Mouse (Mus musculus) ES-Bruce4 (cell line): ENCODE data around the gene Cdkn2a. TPM values are rescaled to one million over a fixed set of nuclear protein-coding genes. Genes with fewer than 3 reads are reported as not detected.
A peak's percentile ranks its signal among the peaks of the same experiment; 100 is the strongest.

Experiments used
- H3K27ac ChIP-seq: 2 replicates; pipeline ENCODE4 v1.5.1; 2012; ENCODE audit warnings: low read length, inconsistent platforms; ENCODE audit not compliant: insufficient read depth
- H3K27me3 ChIP-seq: 2 replicates; pipeline ENCODE4 v1.6.1; 2012; ENCODE audit warnings: mild to moderate bottlenecking, low read length, inconsistent platforms; ENCODE audit not compliant: control insufficient read depth, poor library complexity, insufficient read depth, severe bottlenecking
- H3K36me3 ChIP-seq: 2 replicates; pipeline ENCODE4 v1.6.1; 2012; ENCODE audit warnings: inconsistent platforms, mild to moderate bottlenecking, low read length, moderate library complexity; ENCODE audit not compliant: control insufficient read depth, poor library complexity, insufficient read depth, severe bottlenecking
- H3K4me1 ChIP-seq: one replicate; pipeline ENCODE4 v1.8.1; 2011; ENCODE audit warnings: low read length; ENCODE audit not compliant: control insufficient read depth, insufficient read depth
- H3K4me3 ChIP-seq: 2 replicates; pipeline ENCODE4 v1.5.1; 2011; ENCODE audit warnings: low read depth, mild to moderate bottlenecking, low read length
- H3K9ac ChIP-seq: 2 replicates; pipeline ENCODE4 v1.6.1; 2012; ENCODE audit warnings: low read depth, mild to moderate bottlenecking, inconsistent platforms; ENCODE audit not compliant: poor library complexity, severe bottlenecking
- H3K9me3 ChIP-seq: replicated peaks from 2 replicates; pipeline ENCODE4 v1.6.1; 2012; ENCODE audit warnings: mild to moderate bottlenecking, low read length, inconsistent platforms; ENCODE audit not compliant: control insufficient read depth, poor library complexity, insufficient read depth, severe bottlenecking
- CTCF ChIP-seq: IDR thresholded peaks from one replicate; pipeline ENCODE4 v1.8.1; 2011; ENCODE audit warnings: low read depth, low read length
- EP300 ChIP-seq: IDR thresholded peaks from 2 replicates; pipeline ENCODE4 v1.6.1; 2011; ENCODE audit warnings: low read depth, low read length; ENCODE audit not compliant: insufficient read depth
- POLR2A ChIP-seq: IDR thresholded peaks from one replicate; pipeline ENCODE4 v1.8.1; 2011; ENCODE audit warnings: low read length; ENCODE audit not compliant: insufficient read depth
- polyA plus RNA-seq: library from polyadenylated mRNA; stranded (reverse); fragments of >200 nt; gene quantifications from 2 replicates; pipeline ENCODE4 v1.2.4, GENCODE M21; 2011; ENCODE audit warnings: low read depth; ENCODE audit not compliant: missing spikeins, insufficient read depth, insufficient read length

Cdkn2a gene
- 15.1 and 16.0 TPM in 2 replicates for polyA plus RNA-seq

GRCm38 (mm10) chr4:89294486-89295440, at the start of gene Cdkn2a:
Gene Cdkn2a, minus strand, starts transcription at chr4:89294653.
- Histone ChIP-seq H3K27ac (no peak within 1 kb of the TSS), H3K4me1 (no peaks in the 10 kb centered on the region), H3K9me3 (no peaks in the 10 kb centered on the region), H3K4me3 (peak within 1 kb of the TSS; percentile 72), H3K36me3 (no peaks in the 10 kb centered on the region; the same call in 1 of the 2 replicates), H3K27me3 (peaks cover 9% of the 10 kb centered on the region), H3K9ac (peak within 1 kb of the TSS; percentile 59)
- TF ChIP-seq POLR2A = no peak
- TF ChIP-seq EP300 = no peak
- TF ChIP-seq CTCF = no peak

- H3K27me3 ChIP-seq = peaks cover 3% of the 10 kb centered on the region; the same call in 1 of the 2 replicates
- no peaks in the 10 kb centered on the region for H3K4me1 ChIP-seq
- H3K9me3 ChIP-seq = no peaks in the 10 kb centered on the region; the same call in 1 of the 2 replicates
- no peak overlapping the region for H3K4me3 ChIP-seq
- H3K27ac ChIP-seq = no peak overlapping the region
- no peaks in the 10 kb centered on the region for H3K36me3 ChIP-seq
- TF ChIP-seq CTCF = no peak
- no peak for TF ChIP-seq POLR2A
- no peak for TF ChIP-seq EP300
- H3K9ac ChIP-seq = no peak overlapping the region
Measured at GRCm38 (mm10) chr4:89313461-89313860, 19.0 kb upstream of the Cdkn2a start.

DNA sequence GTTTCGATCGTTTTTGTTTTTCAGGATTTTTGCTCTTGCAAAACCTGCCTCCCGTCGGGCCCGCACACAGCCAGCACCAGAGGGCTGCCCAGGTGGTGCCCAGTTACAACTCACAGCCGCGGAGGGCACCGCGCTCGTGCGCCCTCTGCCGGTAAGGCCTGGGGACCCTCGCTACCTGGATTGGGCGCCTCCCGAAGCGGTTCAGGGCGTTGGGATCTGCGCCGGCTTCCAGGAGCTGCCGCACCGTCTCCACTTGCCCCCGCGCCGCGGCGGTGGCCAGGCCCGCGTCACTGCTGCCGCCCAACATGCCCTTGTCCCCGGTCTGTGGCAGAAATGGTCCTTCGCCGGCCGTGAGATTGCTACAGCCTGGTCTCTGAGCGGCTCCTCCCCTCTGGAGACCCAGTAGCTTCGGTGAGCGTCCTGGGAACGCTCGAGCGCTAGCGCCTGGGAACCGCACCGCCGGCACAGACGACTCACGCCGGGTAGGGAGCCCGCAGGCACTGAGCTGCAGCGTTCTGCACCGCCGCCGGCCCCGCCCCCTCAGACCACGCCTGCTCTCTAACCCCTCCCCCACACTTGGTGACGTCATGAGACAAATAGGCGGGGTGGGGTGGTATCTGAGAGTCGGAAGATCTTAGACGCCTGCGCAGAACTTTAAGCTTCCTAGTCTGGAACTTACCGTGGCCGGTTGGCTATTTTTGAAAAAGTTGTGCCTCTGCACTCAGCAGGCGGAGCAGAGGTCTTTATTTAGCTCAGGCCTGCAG, 16.2 kb upstream of the Cdkn2a start, which contains the start of gene Cdkn2b:
Gene Cdkn2b (minus strand): TSS at position 549 of the 764 bp plus-strand sequence.
- peak within 1 kb of the TSS; percentile 50 for H3K9ac ChIP-seq

DNA sequence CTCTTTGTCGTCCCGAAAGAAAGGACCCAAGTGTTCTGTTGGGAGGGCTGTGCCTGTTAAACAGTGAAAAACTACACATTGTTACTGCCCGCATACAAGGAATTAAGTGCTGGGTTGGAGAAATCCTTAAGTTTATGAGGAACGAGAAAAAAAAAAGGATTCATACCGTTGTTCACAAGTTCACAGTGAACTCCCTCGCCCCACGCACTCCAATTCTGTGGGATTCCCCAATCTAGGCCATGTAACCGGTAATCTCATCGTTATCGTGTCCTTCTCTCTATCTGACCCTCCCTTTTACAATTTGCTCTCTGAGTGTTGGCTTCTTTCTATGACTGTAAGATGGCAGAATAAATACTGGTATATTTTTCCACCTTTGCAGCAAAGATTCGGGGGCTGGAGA, 15.5 kb upstream of the Cdkn2a start:
- Histone ChIP-seq H3K27ac (no peak overlapping the region), H3K4me1 (no peaks in the 10 kb centered on the region), H3K27me3 (peaks cover 11% of the 10 kb centered on the region), H3K4me3 (peak overlapping the region; percentile 72), H3K9me3 (no peaks in the 10 kb centered on the region), H3K9ac (0 out of 2 replicates have a peak overlapping the region, but pooled peaks have one; percentile 26), H3K36me3 (no peaks in the 10 kb centered on the region)
- no peak for TF ChIP-seq POLR2A
- TF ChIP-seq CTCF = no peak
- no peak for TF ChIP-seq EP300

More for the DNA sequence above, 16.2 kb upstream of the Cdkn2a start, which contains the start of gene Cdkn2b:
- Histone ChIP-seq H3K4me3 (peak within 1 kb of the TSS; percentile 72), H3K9me3 (no peaks in the 10 kb centered on the region), H3K27me3 (peaks cover 7% of the 10 kb centered on the region; the same call in 1 of the 2 replicates), H3K27ac (no peak within 1 kb of the TSS), H3K36me3 (no peaks in the 10 kb centered on the region), H3K4me1 (no peaks in the 10 kb centered on the region)
- TF ChIP-seq CTCF = peak; percentile 79
- peak; percentile 64 for TF ChIP-seq POLR2A
- TF ChIP-seq EP300 = 0 out of 2 replicates have a peak, but pooled peaks have one; percentile 38

GRCm38 (mm10) chr4:89308001-89308400, 13.5 kb upstream of the Cdkn2a start:
- Histone ChIP-seq H3K27me3 (peaks cover 11% of the 10 kb centered on the region), H3K4me1 (no peaks in the 10 kb centered on the region), H3K36me3 (no peaks in the 10 kb centered on the region), H3K9ac (no peak overlapping the region), H3K27ac (no peak overlapping the region), H3K9me3 (no peaks in the 10 kb centered on the region), H3K4me3 (no peak overlapping the region)
- TF ChIP-seq POLR2A (no peak), EP300 (no peak), CTCF (no peak)
